Mouse (Mus musculus): ENCODE measurements around the gene Syne2.
A peak's percentile ranks its signal among the peaks of the same experiment; 100 is the strongest.

Gene Syne2

GRCm38 (mm10) chr12:75866419-75867373 is 48.8 kb downstream of the Syne2 start:
- peak; percentile 33 for DNase-seq (ENCODE audit: low read depth)

GRCm38 (mm10) chr12:75873546-75874235 is 55.8 kb downstream of the Syne2 start:
- no peak for DNase-seq (ENCODE audit: low read depth)

- no peak for DNase-seq (ENCODE audit: low read depth)
Observed at GRCm38 (mm10) chr12:75874287-75874994, 56.5 kb downstream of the Syne2 start.

GRCm38 (mm10) chr12:75879636-75880317 is 61.8 kb downstream of the Syne2 start:
- DNase-seq (ENCODE audit: low read depth): no peak

- no peak for DNase-seq (ENCODE audit: low read depth)
Observed at GRCm38 (mm10) chr12:75881554-75881953, 63.6 kb downstream of the Syne2 start.

- no peak for DNase-seq (ENCODE audit: low read depth)
Observed at GRCm38 (mm10) chr12:75886161-75886560, 68.2 kb downstream of the Syne2 start.

- DNase-seq (ENCODE audit: low read depth): no peak
Observed at GRCm38 (mm10) chr12:75886946-75887345, 69.0 kb downstream of the Syne2 start.

- no peak for DNase-seq (ENCODE audit: low read depth)
Observed at GRCm38 (mm10) chr12:75888721-75889120, 70.8 kb downstream of the Syne2 start.

- no peak for DNase-seq (ENCODE audit: low read depth)
Observed at GRCm38 (mm10) chr12:75891206-75891605, 73.3 kb downstream of the Syne2 start.

GRCm38 (mm10) chr12:75893392-75893791 is 75.5 kb downstream of the Syne2 start:
- DNase-seq (ENCODE audit: low read depth): peak; percentile 40

- peak; percentile 28 for DNase-seq (ENCODE audit: low read depth)
Observed at GRCm38 (mm10) chr12:75894316-75894997, 76.5 kb downstream of the Syne2 start.

GRCm38 (mm10) chr12:75894998-75895331 is 77.0 kb downstream of the Syne2 start:
- no peak for DNase-seq (ENCODE audit: low read depth)

GRCm38 (mm10) chr12:75897793-75898192 is 79.9 kb downstream of the Syne2 start:
- DNase-seq (ENCODE audit: low read depth): no peak

- DNase-seq (ENCODE audit: low read depth): peak; percentile 19
Observed at GRCm38 (mm10) chr12:75901721-75902120, 83.8 kb downstream of the Syne2 start.

- no peak for DNase-seq (ENCODE audit: low read depth)
Observed at GRCm38 (mm10) chr12:75904068-75904467, 86.1 kb downstream of the Syne2 start.

GRCm38 (mm10) chr12:75905304-75905703 is 87.4 kb downstream of the Syne2 start:
- peak; percentile 64 for DNase-seq (ENCODE audit: low read depth)

- no peak for DNase-seq (ENCODE audit: low read depth)
Observed at GRCm38 (mm10) chr12:75908466-75908865, 90.5 kb downstream of the Syne2 start.

- no peak for DNase-seq (ENCODE audit: low read depth)
Observed at GRCm38 (mm10) chr12:75915694-75916093, 97.8 kb downstream of the Syne2 start.

- DNase-seq (ENCODE audit: low read depth): no peak
Observed at GRCm38 (mm10) chr12:75918415-75918814, 100.5 kb downstream of the Syne2 start.

GRCm38 (mm10) chr12:75918914-75919313 is 101.0 kb downstream of the Syne2 start:
- DNase-seq (ENCODE audit: low read depth): no peak

- DNase-seq (ENCODE audit: low read depth): no peak
Observed at GRCm38 (mm10) chr12:75922900-75923299, 105.0 kb downstream of the Syne2 start.
